Mouse (Mus musculus) erythroblast, embryonic 14.5 days (primary cell): ENCODE data around the gene Herpud1. TPM values are rescaled to one million over a fixed set of nuclear protein-coding genes. Genes with fewer than 3 reads are reported as not detected.

Source experiments
- H3K27me3 ChIP-seq: 2 replicates; pipeline ENCODE4 v1.6.1; 2012; ENCODE audit warnings: inconsistent platforms; ENCODE audit not compliant: control insufficient read depth
- H3K36me3 ChIP-seq: 2 replicates; pipeline ENCODE4 v1.6.1; 2012; ENCODE audit warnings: mild to moderate bottlenecking, inconsistent platforms; ENCODE audit not compliant: control insufficient read depth
- H3K4me1 ChIP-seq: 2 replicates; pipeline ENCODE4 v1.6.1; 2012; ENCODE audit warnings: inconsistent platforms; ENCODE audit not compliant: control insufficient read depth
- H3K4me3 ChIP-seq: replicated peaks from 2 replicates; pipeline ENCODE3; 2012; ENCODE audit warnings: moderate library complexity, mild to moderate bottlenecking, inconsistent platforms
- H3K9me3 ChIP-seq: 2 replicates; pipeline ENCODE4 v1.6.1; 2012; ENCODE audit warnings: low read length, inconsistent platforms, mixed read lengths; ENCODE audit not compliant: control insufficient read depth
- GATA1 ChIP-seq: IDR thresholded peaks from 2 replicates; pipeline ENCODE4 v1.6.1; 2012; ENCODE audit warnings: low read length, inconsistent platforms, mixed read lengths
- TAL1 ChIP-seq: IDR thresholded peaks from 3 replicates; pipeline ENCODE4 v1.6.1; 2012; ENCODE audit warnings: low read length, inconsistent platforms, mixed read lengths
- polyA plus RNA-seq: library from polyadenylated mRNA; stranded (reverse); fragments of >175 nt; gene quantifications from 2 replicates; pipeline ENCODE4 v1.2.3, GENCODE M21; 2012

Herpud1 gene
- polyA plus RNA-seq, 1 experiment, result 21.2 TPM

DNA sequence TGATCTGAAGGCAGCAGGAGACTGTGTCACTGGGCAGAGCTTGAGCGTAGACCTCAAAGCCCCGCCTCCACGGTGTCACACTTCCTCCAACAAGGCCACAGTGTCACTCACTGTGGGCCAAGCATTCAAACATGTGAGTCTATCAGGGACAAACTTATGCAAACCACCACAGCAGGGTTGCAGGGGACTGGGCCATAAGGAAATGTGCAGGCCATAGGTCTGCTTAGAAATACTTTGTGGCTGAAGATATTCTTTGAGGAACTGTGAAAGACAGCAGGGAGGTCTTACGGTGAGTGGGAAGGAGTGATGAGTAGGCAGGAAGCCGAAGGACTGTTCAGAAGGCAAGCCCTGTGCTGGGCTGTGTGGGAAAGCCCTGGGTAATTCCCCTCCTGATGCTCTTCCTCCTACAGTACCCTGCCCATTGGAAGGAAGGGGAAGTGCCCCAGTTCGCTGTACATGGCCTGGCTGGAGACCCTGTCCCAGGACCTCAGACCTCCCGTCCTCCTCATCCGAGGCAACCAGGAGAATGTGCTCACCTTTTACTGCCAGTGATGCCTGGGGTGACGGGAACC, 20.7 kb upstream of the Herpud1 start:
- no peak for TF ChIP-seq GATA1
- TF ChIP-seq TAL1, result no peak
- no peak overlapping the region for H3K4me3 ChIP-seq

DNA sequence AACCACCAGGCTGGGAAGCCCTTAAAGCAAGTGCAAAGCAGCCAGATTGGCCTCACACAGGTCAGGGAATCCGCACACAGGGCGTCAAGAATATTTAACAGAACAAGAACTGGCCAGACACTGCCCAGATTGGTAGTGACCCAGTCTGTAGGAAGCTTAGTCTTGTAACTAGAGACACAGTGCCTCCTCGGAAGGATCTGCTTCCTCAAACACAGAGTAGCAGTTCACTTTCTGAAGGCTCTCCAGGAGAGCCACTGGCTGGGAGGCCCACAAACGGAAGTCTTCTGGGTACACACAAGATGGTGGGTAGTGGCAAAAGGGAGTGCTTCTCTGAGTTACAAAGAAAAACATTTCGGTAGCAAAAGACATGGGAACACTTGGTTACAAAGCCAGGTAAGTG, 15.4 kb upstream of the Herpud1 start:
- Histone ChIP-seq H3K4me3 (no peak overlapping the region), H3K27me3 (peaks cover 2% of the 10 kb centered on the region; the same call in 1 of the 2 replicates), H3K36me3 (no peaks in the 10 kb centered on the region), H3K4me1 (peaks cover 17% of the 10 kb centered on the region), H3K9me3 (no peaks in the 10 kb centered on the region)
- TF ChIP-seq TAL1 (no peak), GATA1 (no peak)

More for the DNA sequence above, 20.7 kb upstream of the Herpud1 start:
- Histone ChIP-seq H3K27me3 (peaks cover 2% of the 10 kb centered on the region; the same call in 1 of the 2 replicates), H3K4me1 (peaks cover 6% of the 10 kb centered on the region), H3K9me3 (no peaks in the 10 kb centered on the region), H3K36me3 (no peaks in the 10 kb centered on the region)

DNA sequence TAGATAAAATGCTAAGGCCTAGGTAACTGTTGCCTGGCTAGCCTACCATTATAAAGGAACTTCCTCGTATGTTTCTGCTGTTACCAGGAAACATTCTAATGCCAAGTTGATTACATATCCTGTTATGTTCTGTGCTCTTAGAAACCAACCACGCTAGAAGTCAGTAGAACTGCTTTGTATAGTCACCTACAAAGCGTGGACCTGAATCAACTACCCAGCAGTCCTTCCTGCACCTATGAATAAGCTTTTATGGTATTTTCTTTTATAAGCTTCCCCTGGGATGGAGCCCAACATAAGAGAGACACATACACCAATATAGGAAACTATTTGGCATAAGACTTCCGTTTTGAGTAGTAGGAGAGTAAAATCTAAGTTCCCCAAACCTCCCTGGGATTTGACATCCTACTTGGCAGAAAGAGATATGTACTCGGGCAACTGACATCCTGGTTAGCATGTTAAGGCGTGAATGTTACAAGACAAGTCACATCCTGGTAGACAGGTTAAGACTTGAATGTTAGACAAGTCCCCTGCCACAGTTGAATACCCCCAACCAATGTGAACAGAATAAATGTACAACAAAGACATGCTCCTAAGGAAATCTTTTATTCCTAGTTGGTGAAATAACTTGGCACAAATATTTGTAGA, 13.2 kb upstream of the Herpud1 start:
- no peaks in the 10 kb centered on the region for H3K9me3 ChIP-seq
- peaks cover 36% of the 10 kb centered on the region for H3K4me1 ChIP-seq
- TF ChIP-seq TAL1 (no peak), GATA1 (no peak)
- H3K36me3 ChIP-seq, result no peaks in the 10 kb centered on the region
- H3K4me3 ChIP-seq, result no peak overlapping the region
- peaks cover 2% of the 10 kb centered on the region; the same call in 1 of the 2 replicates for H3K27me3 ChIP-seq

DNA sequence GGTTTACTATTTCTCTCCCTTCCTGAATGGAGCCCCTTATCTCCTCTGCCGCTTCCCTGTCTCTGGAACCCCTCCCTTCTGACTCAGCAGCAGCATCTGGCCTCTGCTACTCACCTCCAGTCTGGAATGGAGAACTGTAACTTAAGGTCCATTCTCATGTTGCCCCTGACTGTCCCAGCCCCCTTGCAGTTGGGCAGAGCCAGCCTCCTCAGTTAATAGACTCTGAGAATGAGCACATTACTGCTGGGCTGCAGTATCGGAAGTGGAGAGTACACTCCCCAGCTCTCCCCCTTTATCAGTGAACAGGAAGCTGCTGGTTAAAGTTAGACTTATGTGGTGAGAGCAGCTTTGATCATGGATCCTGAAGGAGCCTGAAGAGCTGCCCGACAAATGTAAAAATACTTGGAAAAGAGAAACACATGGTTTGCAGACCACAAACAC, 10.7 kb upstream of the Herpud1 start:
- no peaks in the 10 kb centered on the region for H3K36me3 ChIP-seq
- no peaks in the 10 kb centered on the region for H3K9me3 ChIP-seq
- peaks cover 36% of the 10 kb centered on the region for H3K4me1 ChIP-seq
- peak overlapping the region; percentile 45 for H3K4me3 ChIP-seq
- TF ChIP-seq GATA1 (peak; percentile 87), TAL1 (no peak)
- peaks cover 9% of the 10 kb centered on the region for H3K27me3 ChIP-seq

DNA sequence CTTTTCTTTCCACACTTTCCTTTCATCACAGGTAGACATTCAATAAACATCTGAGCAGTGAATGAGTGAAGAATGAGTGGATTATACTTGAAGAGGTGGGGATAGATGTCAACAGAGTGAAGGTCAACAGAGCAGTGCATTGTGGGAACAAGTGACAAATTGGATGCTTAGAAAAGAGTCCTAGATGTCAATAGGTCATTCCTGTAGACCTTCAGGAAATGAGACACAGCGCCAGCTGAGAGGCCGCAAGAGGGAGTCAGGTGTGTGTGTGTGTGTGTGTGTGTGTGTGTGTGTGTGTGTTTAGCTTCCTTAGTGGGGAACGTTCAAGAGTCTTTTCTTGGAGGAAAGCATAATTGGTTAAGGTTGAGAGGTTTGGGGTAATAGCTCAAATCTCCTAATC, 10.1 kb upstream of the Herpud1 start:
- Histone ChIP-seq H3K4me1 (peaks cover 36% of the 10 kb centered on the region), H3K9me3 (no peaks in the 10 kb centered on the region), H3K27me3 (peaks cover 12% of the 10 kb centered on the region), H3K4me3 (no peak overlapping the region), H3K36me3 (no peaks in the 10 kb centered on the region)
- no peak for TF ChIP-seq TAL1
- no peak for TF ChIP-seq GATA1

DNA sequence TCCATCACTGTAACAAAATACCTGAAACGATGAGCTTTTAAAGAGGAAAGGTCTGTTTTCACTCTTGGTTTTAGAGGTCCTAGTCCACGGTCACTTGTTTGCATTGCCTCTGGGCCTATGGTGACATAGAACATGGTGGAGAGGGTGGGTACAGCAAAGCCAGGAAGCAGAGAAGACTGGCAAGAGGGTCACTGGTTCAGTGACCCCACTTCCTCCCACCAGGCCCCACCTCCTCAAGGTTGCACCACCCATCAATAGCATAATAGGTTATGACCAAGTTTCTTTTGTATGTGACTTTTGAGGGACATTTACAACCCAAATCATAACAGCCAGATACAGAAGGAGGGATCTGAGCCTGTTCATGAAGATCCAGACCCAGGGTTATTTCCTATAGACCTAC, 9.7 kb upstream of the Herpud1 start:
- H3K36me3 ChIP-seq, result no peaks in the 10 kb centered on the region
- TF ChIP-seq GATA1 (no peak), TAL1 (no peak)

DNA sequence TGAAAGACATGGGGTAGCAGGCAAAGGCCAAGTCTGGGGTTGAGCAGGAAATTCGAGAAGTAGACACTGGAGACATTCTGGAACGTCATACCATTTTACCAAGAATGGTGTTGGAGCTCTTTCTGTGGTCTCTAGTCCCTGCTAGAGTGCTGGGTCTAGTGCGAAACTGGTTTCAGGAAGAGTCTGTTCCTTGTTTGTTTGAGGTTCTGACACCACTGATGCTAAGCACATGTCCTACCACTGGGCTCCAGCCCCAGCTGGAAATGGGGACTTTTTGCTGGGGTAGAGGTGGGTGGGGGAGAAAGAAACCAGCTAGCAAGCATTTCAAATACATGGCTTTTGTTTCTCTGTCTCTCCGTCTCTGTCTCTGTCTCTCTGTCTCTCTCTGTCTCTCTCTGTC, 9.2 kb upstream of the Herpud1 start:
- H3K36me3 ChIP-seq, result no peaks in the 10 kb centered on the region
- peaks cover 42% of the 10 kb centered on the region for H3K4me1 ChIP-seq
- no peaks in the 10 kb centered on the region for H3K9me3 ChIP-seq
- no peak overlapping the region for H3K4me3 ChIP-seq
- peaks cover 20% of the 10 kb centered on the region for H3K27me3 ChIP-seq
- TF ChIP-seq TAL1 (no peak), GATA1 (no peak)

More for the DNA sequence above, 9.7 kb upstream of the Herpud1 start:
- no peaks in the 10 kb centered on the region for H3K9me3 ChIP-seq
- no peak overlapping the region for H3K4me3 ChIP-seq
- peaks cover 38% of the 10 kb centered on the region for H3K4me1 ChIP-seq
- peaks cover 16% of the 10 kb centered on the region for H3K27me3 ChIP-seq

DNA sequence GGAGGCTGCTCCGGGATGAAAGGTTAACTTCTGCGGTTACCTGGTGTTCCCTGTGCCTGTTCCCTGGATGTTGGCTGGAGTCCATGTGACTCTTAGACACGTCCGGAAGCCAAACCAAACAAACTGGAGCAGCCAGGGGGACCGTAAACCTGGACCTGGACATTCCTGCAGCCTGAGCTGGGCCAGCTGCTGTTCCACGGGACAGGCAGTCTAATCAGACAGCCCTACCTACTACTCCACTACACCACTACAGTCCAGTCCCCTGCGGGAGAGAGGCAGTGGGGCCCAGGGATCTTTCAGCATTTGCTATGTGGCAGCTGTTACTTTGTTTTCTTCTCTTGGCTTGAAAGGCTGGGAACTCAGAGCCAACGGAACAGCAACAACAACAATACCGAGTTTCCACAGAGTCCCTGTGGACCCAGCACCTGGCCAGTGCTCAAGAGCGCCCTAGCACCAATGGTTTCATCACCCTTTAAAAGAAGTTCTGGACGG, 8.5 kb upstream of the Herpud1 start:
- Histone ChIP-seq H3K9me3 (no peaks in the 10 kb centered on the region), H3K4me3 (peak overlapping the region; percentile 10)
- TF ChIP-seq TAL1 (no peak), GATA1 (no peak)

DNA sequence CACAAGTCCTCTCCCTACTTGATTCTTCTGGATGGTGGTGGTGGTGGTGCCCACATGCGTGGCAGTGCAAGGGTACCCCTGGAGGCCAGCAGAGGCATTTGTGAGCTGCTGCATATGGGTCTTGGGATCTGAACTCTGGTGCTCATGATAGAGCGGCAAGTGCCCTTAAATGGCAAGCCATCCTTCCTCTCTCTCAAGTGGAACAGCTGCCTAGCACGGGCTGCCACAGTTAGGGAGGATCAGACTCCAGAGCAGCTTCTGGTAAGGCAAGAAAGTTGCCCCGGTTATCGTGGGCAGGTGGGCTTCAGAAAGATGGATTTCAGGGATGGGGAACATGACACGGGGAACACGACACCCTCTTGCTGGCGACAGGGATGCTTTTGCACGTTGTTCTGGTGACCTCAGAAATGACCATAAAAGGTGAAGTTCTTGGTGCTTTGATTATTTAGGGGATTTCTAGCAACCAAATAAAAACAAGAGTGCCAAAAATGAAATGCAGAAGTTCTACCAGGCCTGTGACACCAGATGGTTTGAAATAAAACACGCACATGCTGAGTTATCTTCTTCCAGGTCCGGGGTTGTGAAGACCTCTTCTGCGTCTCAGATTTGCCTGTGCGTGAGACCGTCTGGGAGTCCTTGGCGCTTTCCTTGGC, 7.3 kb upstream of the Herpud1 start:
- no peak overlapping the region for H3K4me3 ChIP-seq
- H3K4me1 ChIP-seq, result peaks cover 54% of the 10 kb centered on the region
- H3K36me3 ChIP-seq, result no peaks in the 10 kb centered on the region
- TF ChIP-seq TAL1 (no peak), GATA1 (no peak)
- peaks cover 21% of the 10 kb centered on the region for H3K27me3 ChIP-seq
- no peaks in the 10 kb centered on the region for H3K9me3 ChIP-seq

More for the DNA sequence above, 8.5 kb upstream of the Herpud1 start:
- Histone ChIP-seq H3K36me3 (no peaks in the 10 kb centered on the region), H3K4me1 (peaks cover 48% of the 10 kb centered on the region), H3K27me3 (peaks cover 21% of the 10 kb centered on the region)
